Comparison of ENCODE assay signal across 10 mouse cellular contexts in genomic region chr19:6126289-6126688, GRCm38 (mm10). TPM values are rescaled to one million over a fixed set of nuclear protein-coding genes. Genes with fewer than 3 reads are reported as not detected.
A peak's percentile ranks its signal among the peaks of the same experiment; 100 is the strongest.
DNase-seq lines count a peak whose midpoint lies in the region; ATAC-seq and TF ChIP-seq lines count a peak whose summit lies in the region.
"Had no signal": no experiment of that assay in that cellular context is flagged by ENCODE, and none has a peak within 500 bp of the region (broad histone marks: within the 10 kb centered on the region; RNA-seq: fewer than 3 reads in every experiment).

No protein-coding gene starts in this region.

- ATAC-seq in heart, embryonic 11.5 days (replicated peaks; ENCODE audit: insufficient number of reproducible peaks, low FRiP score, low TSS enrichment), result no peak
- no peak for ATAC-seq in embryonic facial prominence, embryonic 14.5 days (ENCODE audit: low read depth)

- H3K79me2 ChIP-seq in heart, adult 2 months (replicated peaks; ENCODE audit: control insufficient read depth, insufficient read depth, low read length), result no peaks in the 10 kb centered on the region

- no peak for TF ChIP-seq POLR2A in heart, adult 2 months (IDR thresholded peaks at IDR 0.05; ENCODE audit: insufficient read depth, low read depth, low read length)
- no peak for TF ChIP-seq POLR2A in lung, adult 2 months (IDR thresholded peaks at IDR 0.05; ENCODE audit: borderline replicate concordance, extremely low read depth, low read depth, low read length)

- no peaks in the 10 kb centered on the region for H3K9me3 ChIP-seq in heart, embryonic 11.5 days (replicated peaks; ENCODE audit: control insufficient read depth, low read length)
- no peaks in the 10 kb centered on the region for H3K9me3 ChIP-seq in embryonic facial prominence, embryonic 14.5 days (ENCODE audit: control insufficient read depth, low read length)
- H3K9me3 ChIP-seq: embryonic facial prominence, embryonic 15.5 days; lung, embryonic 15.5 days had no signal

- no peak for TF ChIP-seq EP300 in heart, adult 2 months (IDR thresholded peaks at IDR 0.05; ENCODE audit: insufficient read depth, low read depth, low read length)

- peak; percentile 93 for TF ChIP-seq CTCF in heart, adult 2 months (IDR thresholded peaks at IDR 0.05)
- TF ChIP-seq CTCF in lung, adult 2 months (IDR thresholded peaks at IDR 0.05; ENCODE audit: insufficient read depth, low read length), result peak; percentile 45

- peaks cover 1% of the 10 kb centered on the region; the same call in 1 of the 2 replicates for H3K4me1 ChIP-seq in heart, adult 2 months (ENCODE audit: control insufficient read depth, insufficient read depth, low read length)
- peaks cover 5% of the 10 kb centered on the region; the same call in 1 of the 2 replicates for H3K4me1 ChIP-seq in heart, embryonic 11.5 days (ENCODE audit: control insufficient read depth, insufficient read depth, low read length)
- H3K4me1 ChIP-seq in embryonic facial prominence, embryonic 14.5 days (ENCODE audit: control insufficient read depth, insufficient read depth, low read length), result peaks cover 3% of the 10 kb centered on the region
- H3K4me1 ChIP-seq in lung, adult 2 months (ENCODE audit: control insufficient read depth, insufficient read depth, low read length), result no peaks in the 10 kb centered on the region

- intact Hi-C loops in heart, adult 2 months (cut with DNase I), result loop anchor here (5.0 to 10.0 kb wide), 2 partner anchors 81 to 399 kb away; partner anchors contain the start of genes Ehbp1l1, Fam89b and Syvn1

- no peak overlapping the region for H3K27ac ChIP-seq in heart, adult 2 months
- H3K27ac ChIP-seq in heart, embryonic 11.5 days (ENCODE audit: low read depth, low read length), result no peak overlapping the region
- H3K27ac ChIP-seq in embryonic facial prominence, embryonic 14.5 days (replicated peaks; ENCODE audit: low read depth, low read length), result no peak overlapping the region
- H3K27ac ChIP-seq: embryonic facial prominence, embryonic 15.5 days; lung, embryonic 15.5 days had no signal

- no peak overlapping the region for H3K4me2 ChIP-seq in heart, embryonic 11.5 days
- H3K4me2 ChIP-seq in embryonic facial prominence, embryonic 14.5 days (ENCODE audit: low read depth, low read length), result no peak overlapping the region
- H3K4me2 ChIP-seq: embryonic facial prominence, embryonic 15.5 days; lung, embryonic 15.5 days had no signal

- no peaks in the 10 kb centered on the region for H3K27me3 ChIP-seq in heart, adult 2 months (ENCODE audit: control insufficient read depth, insufficient read depth, low read length)
- no peaks in the 10 kb centered on the region for H3K27me3 ChIP-seq in heart, embryonic 11.5 days (ENCODE audit: control insufficient read depth, insufficient read depth, low read length)
- no peaks in the 10 kb centered on the region for H3K27me3 ChIP-seq in embryonic facial prominence, embryonic 14.5 days (replicated peaks; ENCODE audit: control insufficient read depth, insufficient read depth, low read length)
- H3K27me3 ChIP-seq: embryonic facial prominence, embryonic 15.5 days; lung, embryonic 15.5 days had no signal

- WGBS in heart, adult 2 months, result 22% methylated on average over 4 of the region's 4 CpGs
- 24% methylated on average over 4 of the region's 4 CpGs for WGBS in heart, embryonic 11.5 days (ENCODE audit: insufficient replicate concordance)
- WGBS in embryonic facial prominence, embryonic 14.5 days, result 29% methylated on average over 4 of the region's 4 CpGs
- WGBS in lung, adult 2 months, result 21% methylated on average over 4 of the region's 4 CpGs

- no peak overlapping the region for H3K9ac ChIP-seq in heart, adult 2 months (ENCODE audit: low read depth, low read length)
- no peak overlapping the region for H3K9ac ChIP-seq in heart, embryonic 11.5 days (ENCODE audit: low read depth, low read length)
- H3K9ac ChIP-seq in embryonic facial prominence, embryonic 14.5 days (ENCODE audit: low read depth, low read length), result no peak overlapping the region
- H3K9ac ChIP-seq: embryonic facial prominence, embryonic 15.5 days; lung, embryonic 15.5 days had no signal

- no peaks in the 10 kb centered on the region for H3K36me3 ChIP-seq in heart, adult 2 months (ENCODE audit: control insufficient read depth, insufficient read depth, low read length)
- no peaks in the 10 kb centered on the region for H3K36me3 ChIP-seq in heart, embryonic 11.5 days (ENCODE audit: control insufficient read depth, insufficient read depth, low read length)
- H3K36me3 ChIP-seq in embryonic facial prominence, embryonic 14.5 days (ENCODE audit: control insufficient read depth, insufficient read depth, low read length), result 0 out of 2 replicates have a peak, but pooled peaks cover 5% of the 10 kb centered on the region
- H3K36me3 ChIP-seq: lung, embryonic 15.5 days had no signal

- no peak for DNase-seq in heart, adult 2 months
- DNase-seq in 3T3-L1 (ENCODE audit: low read depth, low spot score) (peak; percentile 85), MEL-GATA-1-ER (ENCODE audit: extremely low read depth, low read depth) (peak; percentile 62)
- DNase-seq in embryonic facial prominence, embryonic 14.5 days (ENCODE audit: low spot score), result peak; percentile 39
- DNase-seq in lung, adult 2 months, result peak; percentile 45
- DNase-seq in spleen, postnatal 10 days (ENCODE audit: low spot score in 2 of 2), result peak; percentile 77 to 83
- no peak for DNase-seq in frontal cortex, postnatal 36 days (ENCODE audit: low spot score in 2 of 2)

- no peak overlapping the region for H3K4me3 ChIP-seq in heart, adult 2 months
- H3K4me3 ChIP-seq in heart, embryonic 11.5 days (ENCODE audit: low read depth, low read length), result no peak overlapping the region
- no peak overlapping the region for H3K4me3 ChIP-seq in embryonic facial prominence, embryonic 14.5 days (ENCODE audit: low read depth, low read length)
- no peak overlapping the region for H3K4me3 ChIP-seq in lung, adult 2 months (replicated peaks; ENCODE audit: extremely low read depth, low read depth, low read length)
- H3K4me3 ChIP-seq: embryonic facial prominence, embryonic 15.5 days; lung, embryonic 15.5 days had no signal

RNA-seq across cellular contexts. Expression of gene Snx15, which starts 1.8 kb away (rescaled TPM):
- total RNA-seq in heart, adult 2 months (2021), result 10 to 100 TPM; 14.1 to 16.6 TPM
- polyA plus RNA-seq in heart, adult 2 months (2012; rRNA removed), result 22.0 and 29.5 TPM in 2 replicates
- 22.6 and 25.5 TPM in 2 replicates for polyA plus RNA-seq in heart, embryonic 11.5 days (2014; fragmentation: Nextera tagmentation; extraction: Ambion mirVana)
- polyA plus RNA-seq in embryonic facial prominence, embryonic 14.5 days (2014; fragmentation: Nextera tagmentation; extraction: Ambion mirVana), result 26.7 and 27.5 TPM in 2 replicates
- 43.8 and 45.2 TPM in 2 replicates for polyA plus RNA-seq in lung, adult 2 months (2012; rRNA removed)

RNA-seq across cellular contexts. Expression of gene Sac3d1, which starts 7.8 kb away (rescaled TPM):
- 10 to 100 TPM in 1 of 2 experiments, 1 to 10 TPM in 1; 8.7 to 10.3 TPM for total RNA-seq in heart, adult 2 months (2021)
- polyA plus RNA-seq in heart, adult 2 months (2012; rRNA removed), result 13.1 and 15.4 TPM in 2 replicates
- 38.1 and 41.0 TPM in 2 replicates for polyA plus RNA-seq in heart, embryonic 11.5 days (2014; fragmentation: Nextera tagmentation; extraction: Ambion mirVana)
- polyA plus RNA-seq in embryonic facial prominence, embryonic 14.5 days (2014; fragmentation: Nextera tagmentation; extraction: Ambion mirVana), result 46.3 and 46.6 TPM in 2 replicates
- polyA plus RNA-seq in lung, adult 2 months (2012; rRNA removed), result 25.3 and 36.7 TPM in 2 replicates

RNA-seq across cellular contexts. Expression of gene Batf2, which starts 14.5 kb away (rescaled TPM):
- total RNA-seq in heart, adult 2 months (2021), result 1 to 10 TPM in 1 of 2 experiments, under 1 TPM in 1; 0.98 to 1.6 TPM
- 2.3 and 3.2 TPM in 2 replicates for polyA plus RNA-seq in heart, adult 2 months (2012; rRNA removed)
- polyA plus RNA-seq in heart, embryonic 11.5 days (2014; fragmentation: Nextera tagmentation; extraction: Ambion mirVana), result not detected in 2 replicates
- 0.28 and 0.33 TPM in 2 replicates for polyA plus RNA-seq in embryonic facial prominence, embryonic 14.5 days (2014; fragmentation: Nextera tagmentation; extraction: Ambion mirVana)
- polyA plus RNA-seq in lung, adult 2 months (2012; rRNA removed), result 14.6 and 15.8 TPM in 2 replicates

RNA-seq across cellular contexts. Expression of gene Arl2, which starts 15.1 kb away (rescaled TPM):
- total RNA-seq in heart, adult 2 months (2021), result 10 to 100 TPM; 62.1 to 72.9 TPM
- 153 and 155 TPM in 2 replicates for polyA plus RNA-seq in heart, adult 2 months (2012; rRNA removed)
- polyA plus RNA-seq in heart, embryonic 11.5 days (2014; fragmentation: Nextera tagmentation; extraction: Ambion mirVana), result 61.8 and 73.8 TPM in 2 replicates
- polyA plus RNA-seq in embryonic facial prominence, embryonic 14.5 days (2014; fragmentation: Nextera tagmentation; extraction: Ambion mirVana), result 73.4 and 80.6 TPM in 2 replicates
- 128 TPM in 2 replicates for polyA plus RNA-seq in lung, adult 2 months (2012; rRNA removed)

RNA-seq across cellular contexts. Expression of gene Naaladl1, which starts 20.7 kb away (rescaled TPM):
- not detected for total RNA-seq in heart, adult 2 months (2021)
- not detected in 2 replicates for polyA plus RNA-seq in heart, adult 2 months (2012; rRNA removed)
- polyA plus RNA-seq in heart, embryonic 11.5 days (2014; fragmentation: Nextera tagmentation; extraction: Ambion mirVana), result 0.23 and 0.40 TPM in 2 replicates
- 0.29 and 0.51 TPM in 2 replicates for polyA plus RNA-seq in embryonic facial prominence, embryonic 14.5 days (2014; fragmentation: Nextera tagmentation; extraction: Ambion mirVana)
- polyA plus RNA-seq in lung, adult 2 months (2012; rRNA removed), result 0.20 and 0.30 TPM in 2 replicates

Comparison
In these comparisons a context has a peak if more than half of its experiments do, and no peak if none do; other contexts are left out.
1. DNase-seq: peak in 3T3-L1 (single experiment), MEL-GATA-1-ER (single experiment), embryonic facial prominence, embryonic 14.5 days (single experiment), lung, adult 2 months (single experiment) and spleen, postnatal 10 days (2 of 2); none in heart, adult 2 months (0 of 2) and frontal cortex, postnatal 36 days (0 of 2).